Mouse (Mus musculus) limb, embryonic 10.5 days (tissue): ENCODE results near the gene Hist1h4a. TPM values are rescaled to one million over a fixed set of nuclear protein-coding genes. Genes with fewer than 3 reads are reported as not detected.
"Not testable (repeated sequence)": the region's sequence is repeated elsewhere in the genome, so short reads cannot be mapped to it uniquely, and the experiment has no call there.

Source experiments
- DNase-seq: peaks from one replicate; pipeline ENCODE4 v3.0.0-alpha.2; 2017; ENCODE audit warnings: low spot score
- H3K27ac ChIP-seq: fragments of 300-500 bp; sonication (generic); 2 replicates; pipeline ENCODE4 v1.5.1; 2016; ENCODE audit warnings: mild to moderate bottlenecking
- H3K27me3 ChIP-seq: fragments of 300-500 bp; sonication (generic); 2 replicates; pipeline ENCODE4 v1.6.1; 2016; ENCODE audit warnings: low read depth, mild to moderate bottlenecking; ENCODE audit not compliant: poor library complexity, severe bottlenecking
- H3K36me3 ChIP-seq: fragments of 300-500 bp; sonication (generic); 2 replicates; pipeline ENCODE4 v1.6.1; 2016; ENCODE audit warnings: mild to moderate bottlenecking, moderate library complexity
- H3K4me1 ChIP-seq: fragments of 300-500 bp; sonication (generic); 2 replicates; pipeline ENCODE4 v1.6.1; 2016
- H3K4me3 ChIP-seq: fragments of 300-500 bp; sonication (generic); 2 replicates; pipeline ENCODE4 v1.5.1; 2016; ENCODE audit warnings: mild to moderate bottlenecking, moderate library complexity
- H3K9me3 ChIP-seq: fragments of 300-500 bp; sonication (generic); replicated peaks from 2 replicates; pipeline ENCODE4 v1.6.1; 2016; ENCODE audit warnings: mild to moderate bottlenecking
- WGBS: fragments of 180-500 bp; shearing (Covaris S2); methylation state at CpG from one replicate; pipeline ENCODE4 v1.1.7; 2016; 5-methylcytosine and 5-hydroxymethylcytosine counted together
- polyA plus RNA-seq: library from polyadenylated mRNA; unstranded; fragments of >200 nt; fragmentation: Nextera tagmentation; extraction: Ambion mirVana; gene quantifications from 2 replicates; pipeline ENCODE4 v1.2.1, GENCODE M21; 2016

The Hist1h4a gene
- polyA plus RNA-seq, 1 experiment from 2014 or later: 0.51 TPM

GRCm38 (mm10) chr13:23753314-23754078, 7.5 kb downstream of the Hist1h4a start:
- Histone ChIP-seq H3K4me3 (peak overlapping the region; percentile 51), H3K36me3 (no peaks in the 10 kb centered on the region), H3K9me3 (no peaks in the 10 kb centered on the region), H3K27ac (peak overlapping the region; percentile 87), H3K27me3 (no peaks in the 10 kb centered on the region), H3K4me1 (peaks cover 7% of the 10 kb centered on the region)
- DNase-seq: peak; percentile 22
- 63% methylated on average over 4 of the region's 4 CpGs for WGBS

DNA sequence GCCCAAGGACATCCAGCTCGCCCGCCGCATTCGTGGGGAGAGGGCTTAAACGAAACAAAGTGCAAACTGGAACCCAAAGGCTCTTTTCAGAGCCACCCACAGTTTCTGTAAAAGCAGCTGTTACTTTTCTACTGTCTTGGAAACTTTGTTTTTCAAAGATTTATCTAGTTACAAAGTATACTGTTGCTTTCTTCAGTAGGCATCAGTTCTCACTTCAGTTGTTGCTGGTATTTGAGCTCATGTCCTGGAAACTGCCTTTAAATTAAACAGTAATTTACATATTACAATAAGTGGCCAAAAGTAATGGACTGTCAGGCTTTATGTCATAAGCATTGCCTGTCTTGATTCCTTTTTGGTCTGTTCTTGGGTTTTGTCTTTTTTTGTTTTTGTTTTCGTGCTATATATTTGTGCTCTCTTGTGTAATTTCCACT, 8.3 kb downstream of the Hist1h4a start:
- WGBS: 7% methylated on average over 6 of the region's 6 CpGs
- H3K9me3 ChIP-seq: no peaks in the 10 kb centered on the region
- no peaks in the 10 kb centered on the region for H3K27me3 ChIP-seq
- H3K27ac ChIP-seq: peak overlapping the region; percentile 87
- H3K4me3 ChIP-seq: peak overlapping the region; percentile 51
- no peak for DNase-seq
- H3K4me1 ChIP-seq: peaks cover 15% of the 10 kb centered on the region
- no peaks in the 10 kb centered on the region for H3K36me3 ChIP-seq

GRCm38 (mm10) chr13:23752067-23752741, 8.8 kb downstream of the Hist1h4a start, which contains the start of gene Hist1h3b:
Gene Hist1h3b (plus strand): TSS chr13:23752267.
- 0% methylated on average over 23 of the region's 47 CpGs for WGBS
- H3K27me3 ChIP-seq, H3K36me3 ChIP-seq, H3K9me3 ChIP-seq: not testable (repeated sequence)
- peak within 1 kb of the TSS; percentile 98 for H3K27ac ChIP-seq
- H3K4me3 ChIP-seq: peak within 1 kb of the TSS; percentile 51
- peaks cover 14% of the 10 kb centered on the region for H3K4me1 ChIP-seq
- DNase-seq: peak; percentile 89

DNA sequence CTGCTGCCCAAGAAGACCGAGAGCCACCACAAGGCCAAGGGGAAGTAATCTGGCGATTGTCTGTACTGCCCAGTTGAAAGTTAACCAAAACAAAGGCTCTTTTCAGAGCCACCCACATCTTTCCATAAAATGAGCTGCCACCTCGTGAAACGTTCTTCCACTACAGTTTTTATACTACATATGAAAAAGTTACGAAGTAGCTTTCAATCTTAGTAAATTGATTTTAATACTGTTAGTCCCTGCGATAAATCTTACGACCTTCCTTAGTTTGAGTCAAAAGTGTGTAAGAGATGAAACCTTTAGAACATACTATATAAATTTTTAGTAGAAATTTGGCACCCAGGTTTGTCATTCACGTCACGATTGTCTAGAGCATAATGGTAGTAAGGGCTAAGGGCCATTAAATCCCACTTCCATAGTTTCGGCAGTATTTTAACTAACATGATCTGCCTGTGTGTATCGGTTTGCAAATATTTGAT, 9.5 kb downstream of the Hist1h4a start:
- Histone ChIP-seq H3K9me3 (no peaks in the 10 kb centered on the region), H3K4me1 (peaks cover 17% of the 10 kb centered on the region), H3K36me3 (no peaks in the 10 kb centered on the region), H3K27ac (peak overlapping the region; percentile 98), H3K4me3 (peak overlapping the region; percentile 51), H3K27me3 (no peaks in the 10 kb centered on the region)
- WGBS: 2% methylated on average over 11 of the region's 11 CpGs
- peak; percentile 45 for DNase-seq

DNA sequence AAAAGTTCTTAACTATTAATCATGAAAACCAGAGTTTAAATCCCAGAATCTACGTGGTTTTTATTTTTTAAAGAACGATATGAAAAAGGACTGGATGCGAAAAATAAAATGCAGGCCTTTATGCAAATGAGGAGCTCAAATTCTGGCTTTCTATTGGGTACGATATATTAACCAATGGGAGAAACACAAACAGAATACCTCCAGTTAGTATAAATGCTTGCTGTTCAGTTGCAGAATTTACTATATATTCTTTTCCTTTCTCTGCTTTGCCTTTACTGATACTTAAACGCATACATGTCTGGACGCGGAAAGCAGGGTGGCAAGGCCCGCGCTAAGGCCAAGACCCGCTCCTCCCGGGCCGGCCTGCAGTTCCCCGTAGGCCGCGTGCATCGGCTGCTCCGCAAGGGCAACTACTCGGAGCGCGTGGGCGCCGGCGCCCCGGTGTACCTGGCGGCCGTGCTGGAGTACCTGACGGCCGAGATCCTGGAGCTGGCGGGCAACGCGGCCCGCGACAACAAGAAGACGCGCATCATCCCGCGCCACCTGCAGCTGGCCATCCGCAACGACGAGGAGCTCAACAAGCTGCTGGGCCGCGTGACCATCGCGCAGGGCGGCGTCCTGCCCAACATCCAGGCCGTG, 10.1 kb downstream of the Hist1h4a start, which contains the start of gene Hist1h2ab:
Gene Hist1h2ab, plus strand, starts transcription at position 288 of the 639 bp plus-strand sequence.
- not testable (repeated sequence) for H3K27me3 ChIP-seq, H3K36me3 ChIP-seq, H3K9me3 ChIP-seq
- 2% methylated on average over 32 of the region's 47 CpGs for WGBS
- peaks cover 17% of the 10 kb centered on the region for H3K4me1 ChIP-seq
- H3K27ac ChIP-seq: peak within 1 kb of the TSS; percentile 98
- peak within 1 kb of the TSS; percentile 51 for H3K4me3 ChIP-seq
- peak; percentile 82 for DNase-seq

GRCm38 (mm10) chr13:23749563-23750121, 11.4 kb downstream of the Hist1h4a start:
- peak; percentile 28 for DNase-seq
- H3K36me3 ChIP-seq: no peaks in the 10 kb centered on the region
- H3K4me3 ChIP-seq: no peak overlapping the region
- WGBS: 95% methylated on average over 5 of the region's 5 CpGs
- H3K4me1 ChIP-seq: peaks cover 17% of the 10 kb centered on the region
- H3K9me3 ChIP-seq: no peaks in the 10 kb centered on the region
- H3K27ac ChIP-seq: peak overlapping the region; percentile 98
- H3K27me3 ChIP-seq: no peaks in the 10 kb centered on the region

GRCm38 (mm10) chr13:23747892-23748288, 13.1 kb downstream of the Hist1h4a start:
- Histone ChIP-seq H3K36me3 (no peaks in the 10 kb centered on the region), H3K4me1 (peaks cover 21% of the 10 kb centered on the region), H3K9me3 (no peaks in the 10 kb centered on the region), H3K4me3 (peak overlapping the region; percentile 59), H3K27me3 (no peaks in the 10 kb centered on the region), H3K27ac (peak overlapping the region; percentile 98)
- peak; percentile 42 for DNase-seq
- WGBS: 14% methylated on average over 4 of the region's 4 CpGs

GRCm38 (mm10) chr13:23747081-23747891, 13.7 kb downstream of the Hist1h4a start:
- 5% methylated on average over 13 of the region's 13 CpGs for WGBS
- Histone ChIP-seq H3K4me1 (peaks cover 21% of the 10 kb centered on the region), H3K27ac (peak overlapping the region; percentile 98), H3K36me3 (no peaks in the 10 kb centered on the region), H3K27me3 (no peaks in the 10 kb centered on the region), H3K4me3 (peak overlapping the region; percentile 59), H3K9me3 (no peaks in the 10 kb centered on the region)
- DNase-seq: peak; percentile 48

GRCm38 (mm10) chr13:23746201-23747080, 14.6 kb downstream of the Hist1h4a start, which contains the start of gene Hist1h2bb:
Gene Hist1h2bb (plus strand): TSS chr13:23746734.
- WGBS: under 1% methylated on average over 46 of the region's 58 CpGs

GRCm38 (mm10) chr13:23745381-23746161, 15.5 kb downstream of the Hist1h4a start, which contains the start of gene Hist1h3c:
Gene Hist1h3c (minus strand): TSS chr13:23745602.
- H3K4me1 ChIP-seq: peaks cover 25% of the 10 kb centered on the region
- WGBS: 1% methylated on average over 28 of the region's 28 CpGs
- DNase-seq: peak; percentile 76
- H3K9me3 ChIP-seq: no peaks in the 10 kb centered on the region
- no peaks in the 10 kb centered on the region for H3K27me3 ChIP-seq
- H3K4me3 ChIP-seq: peak within 1 kb of the TSS; percentile 59
- no peaks in the 10 kb centered on the region for H3K36me3 ChIP-seq
- H3K27ac ChIP-seq: peak within 1 kb of the TSS; percentile 98

More at GRCm38 (mm10) chr13:23746201-23747080, 14.6 kb downstream of the Hist1h4a start, which contains the start of gene Hist1h2bb:
- peak within 1 kb of the TSS; percentile 59 for H3K4me3 ChIP-seq
- not testable (repeated sequence) for H3K27me3 ChIP-seq, H3K36me3 ChIP-seq, H3K9me3 ChIP-seq
- peak within 1 kb of the TSS; percentile 98 for H3K27ac ChIP-seq
- DNase-seq: peak; percentile 83
- peaks cover 21% of the 10 kb centered on the region for H3K4me1 ChIP-seq
